Mouse (Mus musculus) erythroblast, embryonic 14.5 days (primary cell): Measurements from ENCODE around the gene Gstm5.

Experiments used
- GATA1 ChIP-seq: IDR thresholded peaks from 2 replicates; pipeline ENCODE4 v1.6.1; 2012; ENCODE audit warnings: low read length, inconsistent platforms, mixed read lengths
- TAL1 ChIP-seq: IDR thresholded peaks from 3 replicates; pipeline ENCODE4 v1.6.1; 2012; ENCODE audit warnings: low read length, inconsistent platforms, mixed read lengths

DNA sequence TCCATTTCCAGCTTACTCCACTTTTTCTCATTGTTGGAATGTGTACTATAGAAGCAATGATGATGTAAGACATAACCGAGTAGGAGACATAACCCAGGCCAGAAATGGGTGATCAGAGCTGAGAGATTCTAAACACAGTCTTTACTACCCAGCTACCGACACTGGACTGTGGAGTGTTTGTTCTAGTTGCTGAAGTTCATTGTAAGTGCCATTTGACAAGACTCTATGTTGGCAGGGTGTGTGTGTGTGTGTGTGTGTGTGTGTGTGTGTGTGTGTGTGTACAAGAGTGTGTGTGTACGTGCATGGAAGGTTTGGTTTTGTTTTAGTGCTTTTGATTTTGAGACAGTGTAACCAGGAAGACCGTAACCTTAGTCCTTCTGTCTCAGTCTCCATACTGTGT lies 34.1 kb downstream of the Gstm5 start:
- no peak for TF ChIP-seq GATA1
- TF ChIP-seq TAL1: no peak
